Mouse (Mus musculus) cortical plate, adult 2 months (tissue): ENCODE results near the gene Klf11.

Source experiments
- CTCF ChIP-seq: fragments of 200-500 bp; IDR thresholded peaks from 2 replicates; pipeline ENCODE4 v1.5.1; 2011; ENCODE audit warnings: mild to moderate bottlenecking, control low read depth, low read length; ENCODE audit not compliant: insufficient read depth; ENCODE audit errors: extremely low read depth
- POLR2A ChIP-seq: fragments of 200-500 bp; IDR thresholded peaks from 2 replicates; pipeline ENCODE4 v1.6.1; 2011; ENCODE audit warnings: mild to moderate bottlenecking, low read length, control low read depth; ENCODE audit not compliant: insufficient read depth; ENCODE audit errors: extremely low read depth

- TF ChIP-seq CTCF = no peak
- no peak for TF ChIP-seq POLR2A
Observed at GRCm38 (mm10) chr12:24615140-24615539, 35.9 kb upstream of the Klf11 start.
